Mouse (Mus musculus): ENCODE data around the gene Fcna.
A peak's percentile ranks its signal among the peaks of the same experiment; 100 is the strongest.

Gene Fcna

DNA sequence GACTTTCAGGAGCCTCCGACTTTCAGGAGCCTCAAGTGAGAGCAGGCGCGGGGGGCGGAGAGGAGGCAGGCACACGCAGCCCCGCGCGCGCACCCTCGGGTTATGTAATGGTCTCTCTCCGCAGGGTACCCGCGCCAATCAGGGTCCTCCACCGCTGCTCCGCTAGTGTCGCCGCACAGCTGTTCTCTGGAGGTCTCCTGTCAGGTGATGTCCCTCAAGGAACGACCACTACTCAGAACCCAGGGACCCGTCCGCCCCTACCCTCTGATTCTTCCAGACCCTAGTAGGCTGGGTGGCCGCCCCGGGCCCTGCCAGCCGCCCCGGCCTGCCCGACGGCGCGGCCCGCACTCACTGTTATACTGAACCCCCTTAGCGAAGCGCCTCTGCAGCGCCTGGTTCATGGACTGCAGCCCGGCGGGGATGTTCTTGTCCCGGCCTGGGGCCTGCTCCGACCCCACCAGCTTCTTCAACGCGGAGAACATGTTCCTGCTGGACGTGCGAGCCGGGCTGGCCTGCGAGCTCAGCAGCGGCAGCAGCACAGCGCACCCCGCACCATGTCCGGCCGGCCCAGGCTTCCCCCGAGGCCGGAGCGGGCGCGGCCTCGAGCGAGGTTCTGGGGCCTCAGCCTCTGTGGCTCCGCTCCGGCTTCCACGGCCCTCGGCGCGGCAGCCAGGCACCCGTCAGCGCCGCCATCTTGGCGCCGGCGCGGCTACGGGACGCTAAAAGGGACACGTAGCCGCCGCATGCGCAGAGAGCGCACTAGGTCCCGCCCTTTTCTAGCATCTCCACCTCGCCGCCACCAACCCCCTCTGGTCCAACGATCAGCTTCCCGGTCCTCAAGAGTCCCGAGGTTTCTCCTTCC lies 19.8 kb downstream of the Fcna start, which contains the start of gene Rabl6:
Gene Rabl6 (minus strand): TSS at position 761 of the 862 bp plus-strand sequence.
- DNase-seq (ENCODE audit: low spot score in 2 of 2), result peak; percentile 70 to 88

DNA sequence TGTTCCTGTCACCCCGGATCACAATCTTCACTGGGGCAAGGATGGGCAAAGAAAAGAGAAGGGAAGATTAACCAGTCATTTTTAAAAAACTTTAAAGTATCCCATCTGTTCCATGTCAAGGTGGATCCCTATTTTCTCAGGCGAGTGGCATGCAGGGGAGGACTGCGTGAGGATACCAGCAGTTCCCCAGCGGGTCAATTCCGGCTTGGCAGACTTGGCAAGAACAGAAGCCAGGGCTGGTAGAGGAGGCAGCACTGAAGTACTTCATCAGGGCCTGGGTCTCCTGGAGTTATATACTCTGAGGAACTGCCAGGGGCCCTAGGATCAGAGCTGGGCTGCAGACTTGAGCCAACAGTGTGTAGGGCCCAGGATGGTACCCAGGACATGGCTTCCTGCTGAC lies 25.3 kb downstream of the Fcna start:
- DNase-seq (ENCODE audit: low spot score in 2 of 2), result no peak

DNA sequence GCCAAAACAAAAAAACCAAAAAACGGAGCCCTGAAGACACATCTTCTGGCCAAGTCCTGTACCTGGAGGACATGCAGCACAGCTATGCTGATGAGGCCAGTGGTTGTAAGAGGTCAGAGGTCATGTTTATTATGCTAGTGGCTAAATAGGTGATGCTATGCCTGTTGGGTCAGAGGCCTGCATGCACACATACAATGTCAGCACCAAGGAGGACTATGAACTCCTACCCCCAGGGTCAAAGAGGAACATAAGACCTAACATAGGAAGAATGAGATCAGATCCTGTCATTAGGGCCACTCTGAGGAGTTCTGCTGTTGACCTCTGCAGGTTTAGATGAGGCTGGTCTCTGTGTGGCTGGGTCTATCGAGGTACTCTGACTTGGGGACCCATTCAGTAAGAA lies 27.8 kb downstream of the Fcna start:
- DNase-seq (ENCODE audit: low spot score in 2 of 2), result no peak

DNA sequence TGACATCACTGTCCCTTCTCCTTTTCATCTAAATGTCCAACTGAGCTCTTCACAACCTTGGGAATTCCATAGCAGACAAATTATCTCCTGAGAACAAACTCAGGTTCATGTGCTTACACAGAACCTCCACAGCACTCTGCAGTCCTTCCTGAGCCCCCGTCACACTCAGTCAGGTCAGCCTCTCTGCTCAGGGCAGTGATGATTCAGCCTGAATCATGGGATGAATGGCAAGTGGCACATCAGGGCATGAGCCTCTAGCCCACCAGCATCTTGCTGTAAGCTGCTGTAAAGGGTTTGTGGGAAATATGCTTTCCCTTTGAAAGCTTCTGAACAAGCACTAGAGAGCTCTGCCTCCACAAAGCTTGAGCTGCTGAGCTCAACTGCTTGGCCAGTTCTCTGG lies 29.1 kb downstream of the Fcna start:
- no peak for DNase-seq (ENCODE audit: low spot score in 2 of 2)

DNA sequence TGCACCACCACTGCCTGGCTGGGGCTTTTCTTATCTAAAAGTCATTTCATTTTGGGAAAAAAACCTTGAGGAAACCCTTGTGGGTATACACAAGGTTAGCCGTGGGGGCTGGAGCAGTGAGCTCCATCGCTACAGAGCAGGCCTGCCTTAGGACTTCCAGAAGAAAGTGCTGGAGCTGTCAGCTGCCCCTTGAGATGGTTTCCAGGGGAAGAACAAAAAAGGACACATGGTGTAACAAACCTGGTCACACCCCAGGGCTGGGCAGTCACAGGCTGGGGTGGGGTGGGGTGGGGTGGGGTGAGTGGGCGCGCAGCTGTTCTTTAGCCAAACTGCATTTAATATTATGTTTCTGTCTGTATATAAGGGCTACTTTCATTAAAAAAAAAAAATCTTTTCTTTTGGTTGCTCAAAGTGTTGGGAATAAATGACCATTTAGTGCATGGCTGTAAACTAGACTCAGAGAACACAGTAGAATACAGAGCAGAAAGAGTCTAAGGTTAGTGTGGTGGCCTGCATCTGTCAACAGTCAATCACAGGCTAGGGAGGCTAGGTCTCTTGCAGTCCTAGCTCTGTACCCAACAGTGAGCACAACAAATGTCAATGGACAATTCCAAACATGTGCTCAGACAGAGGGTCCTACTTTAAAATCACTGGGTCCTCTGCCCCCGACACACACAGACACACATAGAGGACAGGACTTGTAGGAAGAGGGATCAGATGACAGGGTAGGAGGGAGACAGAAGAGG lies 30.9 kb downstream of the Fcna start:
- DNase-seq (ENCODE audit: low spot score in 2 of 2), result no peak

DNA sequence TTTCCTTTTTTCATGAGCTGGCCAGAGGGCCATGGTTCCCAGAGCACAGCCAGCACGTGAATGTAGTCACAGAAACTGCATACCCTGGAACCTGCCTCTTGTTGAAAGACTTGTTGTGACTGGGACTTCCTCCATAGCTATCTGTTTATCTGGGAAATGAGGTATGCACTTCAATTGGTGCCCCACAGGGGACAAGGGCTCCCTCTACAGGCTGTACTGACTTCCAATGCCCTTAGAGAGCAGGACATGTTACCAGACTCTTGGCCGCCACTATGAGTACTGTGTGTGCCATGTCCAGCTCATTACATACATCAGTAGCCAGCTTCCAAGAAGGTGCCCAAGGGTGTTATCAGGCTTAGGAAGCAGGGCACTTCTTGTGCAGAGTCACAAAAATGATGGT lies 36.0 kb downstream of the Fcna start:
- no peak for DNase-seq (ENCODE audit: low spot score in 2 of 2)

DNA sequence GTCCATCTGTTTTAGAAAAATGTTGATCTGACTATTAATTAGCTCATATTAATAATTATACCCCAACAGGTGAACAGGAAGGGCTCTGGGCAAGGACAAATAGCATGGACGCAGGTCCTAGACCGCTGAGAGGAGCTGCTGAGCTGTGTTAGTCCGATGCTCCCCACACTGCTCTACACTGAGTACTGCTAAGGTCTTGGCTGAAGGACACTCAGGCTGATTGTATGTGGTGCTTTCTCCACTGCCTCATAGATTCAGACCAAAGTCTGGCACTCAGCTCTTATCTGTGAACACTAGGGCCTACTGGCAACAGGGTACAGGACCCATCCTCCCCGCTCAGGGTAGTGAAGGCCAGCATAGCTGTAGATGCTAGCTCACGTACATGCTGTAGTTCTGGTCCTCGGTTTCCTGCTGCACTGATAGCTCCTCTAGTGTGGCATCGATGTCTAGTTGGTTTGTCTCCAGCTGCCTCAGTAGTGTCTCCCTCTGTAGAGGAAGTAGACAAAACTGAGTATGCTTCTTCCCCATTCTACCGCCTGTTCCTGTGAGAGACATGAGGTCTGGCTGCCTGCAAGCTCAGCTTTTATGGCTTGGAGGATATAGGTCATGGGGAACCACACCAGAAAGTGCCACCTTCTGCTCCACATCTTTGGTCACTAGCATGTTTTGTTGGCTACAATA lies 39.5 kb downstream of the Fcna start:
- no peak for DNase-seq (ENCODE audit: low spot score in 2 of 2)

DNA sequence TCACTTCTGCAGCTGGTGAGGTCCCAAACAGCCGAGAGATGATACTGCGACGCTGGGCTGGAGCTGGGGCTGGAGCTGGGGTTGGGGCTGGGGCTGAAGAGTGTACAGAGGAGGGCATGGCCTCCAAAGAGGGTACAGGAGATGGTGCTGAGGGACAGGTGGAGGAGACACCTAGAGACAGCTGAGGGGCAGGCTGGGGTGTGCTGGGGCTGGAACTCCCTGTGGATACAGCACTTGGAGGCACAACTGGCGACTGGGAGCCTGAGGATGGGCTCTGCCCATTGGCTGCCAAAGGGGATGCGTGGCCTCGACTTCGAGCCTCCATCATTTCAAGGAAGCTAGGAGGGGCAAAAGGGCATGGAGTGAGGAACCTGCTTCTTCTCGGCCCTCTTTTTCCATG lies 40.5 kb downstream of the Fcna start:
- DNase-seq (ENCODE audit: low spot score in 2 of 2), result no peak

DNA sequence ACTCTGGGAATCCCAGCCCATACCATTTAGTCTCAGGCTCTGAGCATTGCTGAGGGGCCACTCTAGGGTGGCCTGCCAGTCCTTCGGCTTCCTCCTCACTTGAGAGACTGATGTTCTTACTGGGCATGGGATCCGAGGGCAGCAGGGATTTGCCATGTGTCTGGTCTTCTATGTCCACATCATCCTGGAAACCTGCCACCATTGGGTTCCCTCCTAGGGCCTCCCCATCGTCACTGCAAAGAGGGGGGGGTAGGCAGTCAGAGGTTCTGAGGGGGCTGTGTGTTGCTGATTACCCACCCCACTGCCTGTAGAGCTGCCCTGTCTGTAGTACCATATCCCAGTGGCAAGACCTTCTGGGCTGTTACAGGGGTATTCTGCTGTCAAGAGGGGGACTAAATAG lies 42.2 kb downstream of the Fcna start:
- DNase-seq (ENCODE audit: low spot score in 2 of 2), result no peak

DNA sequence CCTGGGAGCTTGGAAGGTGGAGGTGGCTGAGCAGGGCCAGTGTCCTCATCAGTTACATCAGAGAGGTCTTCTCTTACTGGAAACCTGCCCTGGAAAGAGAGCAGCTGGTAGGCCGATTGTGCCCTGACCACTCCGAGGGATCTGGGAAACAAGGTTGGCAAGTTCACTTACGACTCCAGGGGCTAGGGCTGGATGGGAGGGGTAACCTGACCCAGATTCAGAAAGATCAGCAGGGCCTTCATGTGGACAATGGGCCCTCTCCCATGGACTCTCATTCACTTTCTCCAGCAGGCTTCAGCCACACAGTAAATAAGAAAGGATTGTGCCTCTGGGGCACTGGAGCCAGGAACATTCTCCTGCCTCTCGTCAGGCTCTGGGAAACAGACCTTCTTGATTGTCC lies 43.0 kb downstream of the Fcna start:
- DNase-seq (ENCODE audit: low spot score in 2 of 2), result no peak

DNA sequence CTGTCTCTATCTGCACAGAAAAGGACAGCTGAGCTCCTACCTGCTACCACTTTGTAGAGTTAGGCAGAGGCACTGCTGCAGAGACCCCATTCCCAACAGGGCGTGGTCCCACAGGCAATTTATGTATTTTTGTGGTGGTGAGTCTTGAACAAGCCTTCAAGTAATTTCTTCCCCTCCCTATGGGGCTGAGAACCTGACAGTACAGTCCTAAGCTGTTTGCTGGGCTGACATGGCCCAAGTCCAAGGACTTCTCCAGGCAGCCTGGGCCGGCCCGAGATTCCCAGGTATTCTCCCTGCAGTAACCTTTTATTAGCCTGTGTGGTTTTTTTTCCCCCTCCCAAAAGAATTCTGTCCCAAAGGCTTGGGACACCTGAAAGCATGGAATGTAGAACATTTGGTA lies 43.7 kb downstream of the Fcna start:
- no peak for DNase-seq (ENCODE audit: low spot score in 2 of 2)

DNA sequence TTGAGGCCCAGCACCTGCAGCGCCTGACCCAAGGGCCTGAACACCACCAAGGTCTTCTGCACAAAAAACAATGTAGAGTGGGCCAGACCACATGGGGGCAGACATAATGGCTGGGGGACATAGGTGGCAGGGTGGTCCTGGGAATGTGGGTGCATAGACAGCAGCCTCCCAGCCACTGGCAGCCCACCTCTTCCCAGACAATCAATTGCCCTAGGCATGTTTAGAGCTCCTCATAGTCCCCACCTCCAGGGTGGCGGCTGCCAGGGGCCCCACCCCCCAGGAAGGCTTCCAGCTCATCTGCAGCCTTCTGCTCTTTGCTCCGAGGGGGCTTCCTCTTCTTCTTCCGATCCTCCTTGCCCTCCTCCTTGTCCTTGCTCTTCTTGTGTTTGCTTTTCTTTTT lies 44.3 kb downstream of the Fcna start:
- DNase-seq (ENCODE audit: low spot score in 2 of 2), result no peak

DNA sequence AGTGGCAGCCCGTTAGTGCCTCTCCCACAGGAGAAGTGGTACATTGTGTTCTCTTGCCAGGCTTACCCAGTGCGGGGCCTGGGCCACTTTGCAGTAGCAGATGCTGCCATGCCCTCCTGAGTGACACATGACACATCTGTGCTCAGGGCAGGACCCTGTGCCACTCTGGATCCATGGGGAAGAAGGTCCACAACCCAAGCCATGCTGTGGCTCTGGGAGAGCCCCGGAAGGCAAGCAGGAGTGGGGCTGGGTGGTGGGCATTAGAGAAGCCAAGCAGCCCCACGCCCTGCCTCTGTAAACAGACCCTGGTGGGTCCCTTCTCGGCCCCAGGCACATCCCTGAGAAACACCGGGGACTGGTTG lies 44.7 kb downstream of the Fcna start:
- no peak for DNase-seq (ENCODE audit: low spot score in 2 of 2)

DNA sequence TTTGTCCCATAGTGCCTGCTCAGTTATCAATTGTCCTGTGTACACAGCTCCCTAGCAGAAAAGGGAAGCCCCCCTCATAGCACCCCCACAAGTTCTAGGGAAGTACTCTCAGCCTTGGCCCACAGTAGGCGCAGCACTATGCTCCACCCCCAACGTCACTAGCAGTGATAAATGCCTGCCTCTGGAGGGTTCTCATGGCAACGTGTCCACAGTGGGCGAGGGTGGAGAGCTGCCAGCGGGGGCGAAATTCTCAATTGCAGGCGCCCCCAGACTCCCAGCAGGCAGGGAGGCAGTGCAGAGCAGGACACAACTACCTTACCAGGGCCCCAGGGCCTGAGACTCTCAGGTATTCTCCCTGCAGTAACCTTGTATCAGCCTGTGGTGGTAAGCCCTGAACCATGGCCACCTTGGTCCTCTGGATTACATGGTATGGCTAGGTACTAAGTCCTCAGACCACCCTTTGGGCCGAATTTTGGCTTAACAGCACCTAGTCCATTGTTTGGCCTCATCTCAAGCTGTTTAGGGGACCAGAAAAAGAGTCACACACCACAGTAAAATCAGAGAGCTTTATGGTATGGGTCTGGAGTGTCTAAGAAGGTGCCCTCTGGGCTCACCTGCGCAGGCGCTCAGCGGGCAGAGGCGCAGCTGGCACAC lies 45.2 kb downstream of the Fcna start:
- peak in 1 of 2 experiments; percentile 54 for DNase-seq (ENCODE audit: low spot score in 2 of 2)

DNA sequence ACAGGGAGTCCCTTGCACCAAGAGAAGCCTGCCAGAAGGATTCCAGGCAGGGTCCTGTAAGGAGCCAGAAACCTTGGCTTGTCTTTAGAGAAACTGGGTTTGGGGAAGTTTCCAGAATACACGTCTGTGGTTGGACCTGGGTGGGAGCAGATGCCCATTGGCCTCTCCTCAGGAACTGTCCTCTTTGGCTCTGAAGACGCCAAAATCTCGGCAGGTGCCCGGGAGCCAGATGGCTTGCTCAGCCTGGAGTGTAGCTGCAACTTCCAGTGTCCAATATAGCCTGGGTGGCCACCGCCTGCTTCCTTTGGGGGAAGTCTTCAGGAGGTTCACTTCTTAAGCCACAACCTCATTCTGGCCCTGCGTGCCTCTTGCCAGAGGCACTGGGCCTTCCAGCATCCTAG lies 45.9 kb downstream of the Fcna start:
- peak in 1 of 2 experiments; percentile 73 for DNase-seq (ENCODE audit: low spot score in 2 of 2)

DNA sequence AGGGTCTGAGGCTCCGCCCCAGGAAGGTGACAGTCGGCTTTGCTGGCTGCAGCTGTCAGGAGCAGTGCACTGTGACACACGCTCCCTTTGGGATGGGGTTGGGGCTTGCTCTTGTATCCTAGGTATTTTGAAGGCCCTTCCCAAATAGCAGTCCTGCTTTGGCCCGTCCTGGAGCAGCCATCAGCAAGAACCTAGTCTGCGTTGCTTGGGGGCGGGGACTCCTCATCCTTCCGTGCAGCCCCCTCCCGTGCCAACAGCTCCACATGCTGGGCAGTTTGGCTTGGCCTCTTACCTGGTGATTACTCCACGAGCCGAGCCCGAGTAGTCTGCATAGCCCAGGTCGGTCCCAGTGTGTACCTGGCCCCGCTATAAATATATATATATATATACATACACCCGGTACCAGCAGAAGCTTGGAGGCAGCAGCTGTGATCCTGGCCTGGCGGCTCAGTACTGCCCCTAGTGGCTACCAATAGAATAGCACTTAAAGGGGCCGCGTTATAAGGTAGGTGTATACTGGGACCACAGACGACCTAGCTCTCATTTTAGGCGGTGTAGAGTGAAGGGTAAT lies 46.5 kb downstream of the Fcna start, which contains the start of gene Ajm1:
Gene Ajm1 (minus strand): TSS at position 464 of the 571 bp plus-strand sequence.
- peak in 1 of 2 experiments; percentile 73 for DNase-seq (ENCODE audit: low spot score in 2 of 2)

DNA sequence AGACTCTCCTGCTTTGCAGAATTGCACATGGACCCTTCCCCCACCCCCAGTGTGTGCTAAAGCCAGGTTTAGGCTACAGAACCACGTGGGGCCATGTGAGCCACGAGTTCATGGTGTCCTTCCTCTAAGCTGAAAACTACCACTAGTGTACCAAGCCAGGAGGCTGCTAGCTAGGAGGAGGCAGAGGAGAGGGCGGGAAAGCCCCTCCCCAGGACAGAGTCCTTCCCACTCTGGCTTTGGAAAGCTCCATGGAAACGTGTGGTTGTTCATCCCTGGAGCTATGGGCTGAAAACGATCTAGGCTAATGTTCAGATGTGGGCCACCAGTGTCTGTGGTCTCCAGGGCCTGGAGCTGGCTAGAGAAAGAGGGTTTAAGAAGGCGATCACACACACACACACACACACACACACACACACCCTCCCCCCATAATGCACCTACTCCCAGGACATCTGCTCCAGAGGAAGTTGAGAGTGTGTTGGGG lies 47.2 kb downstream of the Fcna start:
- DNase-seq (ENCODE audit: low spot score in 2 of 2), result no peak

DNA sequence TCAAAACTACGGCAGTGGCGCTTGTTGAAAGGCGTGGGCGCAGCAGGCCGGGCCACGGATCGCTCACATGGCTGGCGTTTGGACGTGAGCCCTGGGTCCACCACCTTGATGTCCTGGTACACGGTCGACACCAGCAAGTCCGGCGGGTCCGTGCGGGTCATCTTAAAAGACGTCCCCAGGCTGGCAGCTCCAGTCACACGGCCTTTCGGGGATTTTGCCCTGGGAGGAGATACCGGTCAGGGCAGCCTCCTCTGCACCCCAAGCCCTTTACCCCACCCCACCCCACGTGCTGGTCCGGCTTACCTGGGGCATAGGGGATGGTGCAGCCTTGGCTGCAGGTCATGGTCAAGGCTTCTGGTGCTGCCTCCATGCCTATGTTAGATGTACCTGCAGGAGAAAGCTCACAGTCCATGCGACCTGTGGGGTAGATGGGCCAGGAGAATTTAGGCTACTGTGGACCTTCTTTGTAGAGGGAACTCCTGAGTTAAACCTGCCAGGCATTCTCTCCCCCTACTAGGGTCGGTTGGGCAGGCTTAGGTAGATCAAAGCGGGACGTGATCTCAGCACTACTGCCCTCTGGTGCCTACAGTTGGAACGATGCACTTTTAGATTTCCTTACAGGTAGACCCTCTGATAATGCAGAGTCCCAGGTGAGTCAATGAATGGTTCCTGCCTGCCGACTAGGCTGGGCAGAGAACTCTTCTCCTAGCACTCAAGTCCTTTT lies 47.9 kb downstream of the Fcna start:
- DNase-seq (ENCODE audit: low spot score in 2 of 2), result peak in 1 of 2 experiments; percentile 64

DNA sequence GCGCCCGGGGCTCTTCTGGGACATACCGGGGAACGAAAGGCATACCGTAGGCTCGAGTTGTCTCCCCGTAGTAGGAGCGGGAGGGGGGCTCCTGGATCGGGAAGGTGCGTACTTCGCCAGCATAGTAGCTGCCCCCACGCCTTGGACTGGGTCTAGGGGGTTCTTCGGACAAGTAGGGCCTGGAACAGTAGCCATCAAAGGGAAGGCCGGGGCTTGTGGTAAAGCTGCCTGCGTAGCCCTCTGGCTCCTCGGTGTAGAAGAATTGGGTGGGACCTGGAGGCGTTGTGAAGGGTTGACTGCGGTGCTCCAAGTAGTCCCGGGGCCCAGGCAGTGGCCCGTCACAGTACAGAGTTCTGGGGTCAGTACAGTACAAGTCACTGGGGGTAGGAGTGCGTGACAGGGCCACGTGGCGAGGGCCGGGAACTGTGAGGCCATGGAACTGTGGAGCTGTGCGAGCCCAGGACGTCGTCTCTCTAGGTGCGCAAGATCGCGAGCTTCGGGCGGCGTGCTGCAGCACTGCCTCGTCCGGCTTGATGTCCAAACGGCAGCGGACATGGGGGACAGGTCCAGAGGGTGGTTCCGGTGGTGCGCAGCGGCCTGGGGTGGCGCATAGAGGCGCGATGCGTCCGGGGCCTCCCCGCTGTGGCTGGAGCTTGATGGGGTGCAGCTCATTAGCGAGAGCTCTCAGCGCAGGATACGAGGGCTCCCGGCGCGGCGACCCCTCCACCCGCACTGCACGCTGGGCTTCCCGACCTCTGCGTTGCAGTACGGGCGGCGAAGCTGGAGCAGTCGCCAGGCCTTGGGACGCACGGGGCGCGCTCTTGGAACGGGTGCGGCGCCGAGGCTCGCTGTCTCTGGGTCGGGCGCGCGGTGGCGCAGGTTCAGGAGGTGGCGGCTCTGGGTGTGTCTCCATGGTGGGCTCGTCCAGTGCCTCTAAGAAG lies 48.8 kb downstream of the Fcna start:
- peak in 1 of 2 experiments; percentile 28 for DNase-seq (ENCODE audit: low spot score in 2 of 2)

Data from cerebellum, postnatal 4 days (tissue).